Mouse (Mus musculus) layer of hippocampus, postnatal 36 days (tissue): ENCODE results near the gene Olfr1008. TPM values are rescaled to one million over a fixed set of nuclear protein-coding genes. Genes with fewer than 3 reads are reported as not detected.
A peak's percentile ranks its signal among the peaks of the same experiment; 100 is the strongest.
"Not testable (repeated sequence)": the region's sequence is repeated elsewhere in the genome, so short reads cannot be mapped to it uniquely, and the experiment has no call there.

ENCODE experiments used
- DNase-seq, 2 experiments: peaks; one replicate each; pipeline ENCODE4 v3.0.0; 2022
- total RNA-seq, 2 experiments: library from RNA; stranded (reverse); gene quantifications; 2 replicates each; pipeline ENCODE4 v1.2.3; 2021

Gene Olfr1008
- not detected for total RNA-seq

DNA sequence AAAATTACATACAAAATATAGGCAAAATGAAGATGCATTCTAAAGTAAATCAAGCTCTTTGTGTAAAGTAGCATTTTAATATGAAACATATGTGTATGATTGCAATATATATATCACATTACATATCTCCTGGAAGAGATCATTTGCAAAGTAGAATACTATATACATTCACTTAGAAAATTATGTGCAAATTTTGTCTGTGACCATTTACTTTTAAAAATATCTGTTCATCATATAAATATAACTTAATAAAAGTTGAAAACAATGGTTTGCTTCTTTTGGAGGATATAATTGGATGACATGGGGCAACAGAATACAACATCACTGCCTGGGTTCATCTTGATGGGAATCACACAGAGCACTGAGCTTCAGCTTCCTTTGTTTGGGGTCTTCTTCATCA lies at the start of gene Olfr1008:
Gene Olfr1008, plus strand, starts transcription at position 301 of the 400 bp plus-strand sequence.
- DNase-seq = no peak

DNA sequence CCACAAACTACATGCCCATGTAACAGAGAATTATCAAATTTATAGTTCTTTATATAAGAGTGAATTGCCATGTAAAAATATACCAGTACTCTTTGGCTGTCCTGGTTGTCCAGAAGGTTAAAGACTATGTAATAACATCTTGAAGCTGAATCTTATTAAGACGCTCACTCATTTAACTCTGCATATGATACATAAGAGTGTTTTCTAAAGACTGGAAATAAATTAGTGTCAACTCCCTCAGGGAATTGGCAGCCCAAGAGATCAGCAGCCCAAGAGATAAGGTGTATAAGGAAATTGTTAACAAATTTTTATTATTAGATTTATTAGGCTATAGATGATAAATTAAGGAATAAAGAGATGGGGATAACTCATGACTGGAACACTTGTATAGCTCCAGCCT lies 38.6 kb upstream of the Olfr1008 start, which contains the start of gene Olfr1002:
Gene Olfr1002, minus strand, starts transcription at position 101 of the 400 bp plus-strand sequence.
- no peak for DNase-seq

DNA sequence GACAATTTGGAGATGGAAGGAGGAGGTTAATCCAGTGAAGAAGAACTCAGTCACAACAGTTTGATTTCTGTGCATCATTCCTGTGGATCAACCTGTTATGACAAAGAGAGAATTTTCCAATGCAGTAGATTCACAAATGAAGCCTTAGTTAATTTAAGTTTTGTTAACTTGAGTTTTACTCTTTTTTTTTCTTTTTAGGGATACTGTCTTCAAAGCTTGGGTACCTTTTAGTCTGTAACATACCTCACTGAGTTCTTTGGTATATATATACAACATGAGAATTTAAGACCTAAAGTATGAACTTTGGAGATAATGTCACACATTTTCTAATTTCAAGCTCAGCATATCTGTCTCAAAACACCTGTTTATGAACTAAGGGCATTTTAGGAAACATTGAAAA lies 24.9 kb upstream of the Olfr1008 start, which contains the start of gene Olfr154:
Gene Olfr154, minus strand, starts transcription at position 101 of the 400 bp plus-strand sequence.
- DNase-seq = not testable (repeated sequence)

DNA sequence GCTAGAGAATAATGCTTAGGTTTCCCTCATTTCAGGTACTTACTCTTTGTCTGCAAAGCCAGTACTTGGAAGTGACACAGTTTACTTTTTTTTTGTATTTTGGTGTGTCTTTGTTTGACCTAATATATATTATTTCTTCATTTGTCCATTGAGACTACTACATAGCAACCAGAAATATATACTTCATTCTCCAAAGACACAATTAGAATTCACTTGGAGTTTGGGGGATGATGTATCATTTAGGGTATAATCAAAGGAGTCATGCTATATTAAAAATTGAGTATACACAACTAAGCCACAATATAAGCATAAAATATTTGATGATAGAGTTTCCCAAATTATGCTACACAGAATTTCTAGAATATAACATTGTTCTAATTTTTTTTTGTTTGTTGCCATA lies 10.6 kb upstream of the Olfr1008 start, which contains the start of gene Olfr1006:
Gene Olfr1006, minus strand, starts transcription at position 101 of the 400 bp plus-strand sequence.
- DNase-seq = no peak

DNA sequence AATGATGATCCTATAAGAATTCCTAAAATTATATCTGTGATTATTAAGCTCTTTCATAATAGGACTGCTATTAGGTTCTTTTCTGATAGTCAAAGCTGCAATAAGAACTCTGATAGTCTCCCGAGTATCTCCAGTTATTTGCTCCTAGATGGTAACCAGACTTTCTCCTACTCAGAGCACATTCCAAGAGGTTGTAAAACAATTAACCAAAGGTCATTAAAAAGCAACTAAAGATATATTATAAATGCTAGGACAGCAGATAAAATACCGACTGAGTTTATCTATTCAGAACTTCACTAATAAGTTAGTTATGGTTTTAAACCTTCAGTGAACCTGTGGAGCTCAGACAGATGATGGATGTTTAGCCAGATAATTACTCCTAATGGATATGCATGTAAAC lies 21.4 kb downstream of the Olfr1008 start:
- not testable (repeated sequence) for DNase-seq

DNA sequence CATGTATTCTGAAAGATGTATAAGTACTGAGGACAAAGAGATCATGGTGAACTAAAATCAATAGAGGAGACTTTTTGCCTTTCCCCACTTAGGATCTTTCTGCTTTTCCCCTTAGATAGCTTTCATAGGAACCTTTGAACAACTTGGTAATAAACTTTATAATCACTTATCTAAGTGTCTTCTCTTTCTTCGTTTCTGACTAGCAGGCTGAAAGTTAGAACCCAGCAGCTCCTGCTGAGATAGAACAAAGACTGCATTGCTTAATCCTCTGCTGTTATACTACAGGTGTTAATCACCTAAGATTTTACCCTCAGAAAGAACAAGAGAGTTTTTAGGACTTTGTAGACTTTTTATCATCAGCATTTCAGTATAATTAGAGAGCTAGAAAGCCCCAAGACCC lies 21.9 kb downstream of the Olfr1008 start:
- no peak for DNase-seq

DNA sequence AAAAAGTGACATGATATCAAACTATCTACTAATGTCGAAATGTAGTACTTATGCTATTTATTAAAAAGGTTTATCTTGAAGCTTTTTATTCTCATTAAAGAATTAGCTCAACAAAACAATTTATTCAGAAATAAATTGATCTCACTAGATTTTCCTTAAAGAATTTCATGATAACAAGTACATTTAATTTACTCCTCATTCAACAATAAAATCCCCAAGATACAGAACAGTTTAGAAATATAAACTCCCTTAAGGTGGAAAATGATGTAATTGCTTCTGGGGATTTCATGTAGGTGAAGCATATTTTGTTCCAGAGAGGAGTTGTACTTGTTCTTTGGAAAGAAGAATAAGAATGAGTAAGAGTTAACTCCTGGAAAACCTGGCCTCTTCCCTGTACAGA lies 25.9 kb downstream of the Olfr1008 start, which contains the start of gene Olfr1009:
Gene Olfr1009, plus strand, starts transcription at position 301 of the 400 bp plus-strand sequence.
- no peak for DNase-seq

DNA sequence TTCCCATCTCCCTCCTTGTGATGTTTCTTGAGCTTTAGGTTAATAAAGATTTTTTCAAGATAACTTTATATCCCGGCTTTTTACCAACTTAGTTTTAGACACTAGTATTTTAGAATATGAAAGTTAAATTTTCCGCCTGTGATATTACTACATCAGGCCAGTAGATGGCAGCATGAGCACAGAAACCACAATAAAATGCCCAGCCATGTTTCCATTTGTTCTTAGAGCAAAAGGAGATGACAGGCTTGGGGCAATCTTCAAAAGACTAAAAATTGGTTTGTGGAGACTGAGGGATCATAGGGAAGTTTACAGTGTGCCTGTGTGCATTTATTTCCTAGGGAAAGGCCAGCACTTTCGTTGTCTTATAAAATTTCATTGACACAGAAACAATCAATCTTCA lies 36.6 kb downstream of the Olfr1008 start:
- DNase-seq = peak in 1 of 2 experiments; percentile 1

Other genes with a start within 250 kb of the Olfr1008 start
- gene Olfr995, start 245.8 kb upstream of the Olfr1008 start, total RNA-seq = not detected
- gene 4833423E24Rik, start 170.4 kb upstream of the Olfr1008 start, total RNA-seq = under 1 TPM in 1 of 2 experiments, not detected in 1; 0.25 TPM
- not detected for gene Olfr996, start 110.2 kb upstream of the Olfr1008 start, total RNA-seq
- not detected for gene Olfr998, start 100.5 kb upstream of the Olfr1008 start, total RNA-seq
- not detected for gene Olfr1000, start 77.5 kb upstream of the Olfr1008 start, total RNA-seq
- gene Olfr1002, start 38.7 kb upstream of the Olfr1008 start, total RNA-seq = not detected
- not detected for gene Olfr154, start 25.0 kb upstream of the Olfr1008 start, total RNA-seq
- gene Olfr1006, start 10.7 kb upstream of the Olfr1008 start, total RNA-seq = not detected
- not detected for gene Olfr1009, start 26.0 kb downstream of the Olfr1008 start, total RNA-seq
- not detected for gene Olfr1012, start 73.3 kb downstream of the Olfr1008 start, total RNA-seq
- gene Olfr1013, start 77.7 kb downstream of the Olfr1008 start, total RNA-seq = not detected
- gene Olfr1014, start 83.3 kb downstream of the Olfr1008 start, total RNA-seq = not detected
- not detected for gene Olfr1015, start 92.6 kb downstream of the Olfr1008 start, total RNA-seq
- not detected for gene Olfr1016, start 113.1 kb downstream of the Olfr1008 start, total RNA-seq
- not detected for gene Olfr1018, start 129.0 kb downstream of the Olfr1008 start, total RNA-seq
- not detected for gene Olfr1019, start 156.1 kb downstream of the Olfr1008 start, total RNA-seq
- not detected for gene Olfr1020, start 157.6 kb downstream of the Olfr1008 start, total RNA-seq
- gene Olfr1022, start 179.2 kb downstream of the Olfr1008 start, total RNA-seq = not detected
- gene Olfr1023, start 196.2 kb downstream of the Olfr1008 start, total RNA-seq = not detected
- gene Olfr1024, start 215.6 kb downstream of the Olfr1008 start, total RNA-seq = not detected
- gene Olfr1025-ps1, start 225.8 kb downstream of the Olfr1008 start, total RNA-seq = not detected
- gene Olfr1026, start 232.1 kb downstream of the Olfr1008 start, total RNA-seq = not detected